Mouse (Mus musculus) megakaryocyte-erythroid progenitor cell, adult 5 weeks (primary cell): ENCODE results near the gene Rhot2. TPM values are rescaled to one million over a fixed set of nuclear protein-coding genes. Genes with fewer than 3 reads are reported as not detected.

ENCODE experiments used
- polyA plus RNA-seq: library from polyadenylated mRNA; stranded (reverse); fragments of >175 nt; gene quantifications from 2 replicates; pipeline ENCODE4 v1.2.3, GENCODE M21; 2012

Gene Rhot2
- 116 and 144 TPM in 2 replicates for polyA plus RNA-seq

DNA sequence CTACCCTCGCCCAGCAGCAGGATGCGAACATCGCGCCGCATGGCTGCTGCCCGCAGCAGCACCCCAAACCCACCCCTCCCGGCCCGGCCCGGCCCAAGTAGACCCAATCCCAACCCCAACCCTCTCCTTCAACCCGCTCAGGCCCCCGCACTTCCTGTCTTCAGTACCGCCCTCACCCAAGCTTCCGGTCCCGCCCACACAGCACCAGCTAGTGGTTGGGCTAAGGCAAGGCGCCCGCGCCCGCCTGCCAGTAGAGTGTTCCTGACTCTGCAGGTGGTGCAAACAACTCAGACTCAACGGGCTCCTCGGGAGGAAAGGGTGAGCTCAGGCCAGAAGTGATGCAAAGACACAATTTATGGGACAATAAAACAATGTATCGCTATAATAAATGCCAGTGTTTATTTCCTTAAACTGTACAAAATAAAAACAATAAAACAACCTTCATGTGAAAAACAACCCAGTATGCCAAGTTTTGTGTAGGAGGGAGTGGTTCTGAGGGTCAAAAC is at the start of gene Rhot2:
Gene Rhot2 (minus strand): TSS at position 456 of the 506 bp plus-strand sequence.

DNA sequence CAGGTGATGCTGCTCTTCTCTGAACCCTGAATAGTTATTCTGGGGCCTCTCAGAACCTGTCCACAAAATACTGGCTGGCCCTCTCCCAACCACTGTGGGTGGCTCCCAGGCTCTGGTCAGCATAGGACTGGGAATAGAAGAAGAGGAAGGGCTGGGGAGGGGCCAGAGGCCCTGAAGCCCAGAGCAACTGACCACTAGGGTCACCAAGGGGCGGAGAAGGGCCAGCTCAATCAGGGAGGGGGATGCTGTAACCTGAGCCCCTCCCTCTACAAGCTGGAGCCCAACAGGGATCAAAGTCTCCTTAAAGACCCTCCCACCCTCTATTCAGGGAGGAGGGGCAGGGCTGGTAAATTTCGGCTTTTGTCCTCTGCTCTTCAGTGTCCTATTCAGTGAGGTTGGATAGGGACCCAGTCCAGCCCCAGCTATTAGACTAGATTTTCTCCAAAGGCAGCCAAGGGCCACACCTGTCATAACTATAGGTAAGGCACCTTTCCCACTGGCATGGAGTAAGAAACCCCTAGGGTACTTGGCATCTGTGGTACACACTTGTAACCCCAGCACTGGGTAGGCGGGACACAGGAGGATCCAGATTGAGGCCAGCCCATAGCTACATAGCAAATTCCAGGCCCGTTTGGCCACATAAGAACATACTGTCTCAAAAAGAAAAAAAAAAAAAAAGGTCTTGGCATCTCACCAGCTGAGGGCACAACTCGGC is 35.7 kb upstream of the Rhot2 start, which contains the start of gene Wfikkn1:
Gene Wfikkn1 (minus strand): TSS at position 663 of the 715 bp plus-strand sequence.

GRCm38 (mm10) chr17:25874721-25875170 is 30.1 kb upstream of the Rhot2 start, which contains the start of gene Mettl26:
TSS of gene Mettl26 (plus strand) at chr17:25875074.

GRCm38 (mm10) chr17:25868601-25869191 is 24.0 kb upstream of the Rhot2 start, which contains the start of gene Mcrip2:
TSS of gene Mcrip2 (minus strand) at chr17:25868764.

DNA sequence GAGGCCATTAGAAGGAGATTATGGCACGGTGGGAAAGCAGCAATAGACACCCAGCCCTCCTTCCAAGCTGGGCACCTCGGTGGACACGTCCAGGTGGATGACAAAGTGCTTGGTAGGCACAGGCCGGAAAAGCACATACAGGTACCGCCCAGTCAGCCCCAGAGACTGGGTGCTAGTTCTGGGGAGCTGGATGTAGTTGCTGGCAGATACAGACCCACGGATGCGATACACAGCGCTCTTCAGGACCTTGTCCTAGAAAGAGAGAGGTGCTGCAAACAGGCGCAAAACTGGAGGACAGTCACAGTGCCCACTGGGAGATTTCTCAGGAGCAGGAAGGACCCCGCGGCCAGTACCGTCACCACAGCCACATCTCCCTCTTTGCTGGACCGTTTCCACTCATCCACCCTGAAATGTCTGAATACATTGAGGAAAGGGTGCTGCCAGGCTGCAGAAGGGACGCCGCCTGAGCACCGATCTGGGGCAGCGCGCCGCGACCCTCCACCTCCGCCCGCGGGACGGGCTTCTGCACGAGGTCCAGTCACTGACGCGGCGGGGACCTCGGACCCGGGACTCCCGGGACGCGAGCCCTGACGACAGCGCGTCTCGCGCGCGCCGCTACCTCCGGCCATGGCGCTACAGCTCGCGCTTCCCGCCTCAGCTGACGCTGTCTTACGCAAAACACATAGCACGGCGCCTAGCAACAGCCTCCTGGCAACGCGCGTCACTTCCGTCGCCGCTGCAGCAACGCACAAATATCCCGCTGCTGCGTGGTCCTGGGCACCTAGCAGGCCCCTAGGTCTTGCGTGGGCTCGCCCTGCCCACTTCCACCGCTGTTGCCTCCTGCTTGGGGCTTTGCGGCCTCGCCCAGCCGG is 16.4 kb upstream of the Rhot2 start, which contains the start of gene Wdr90:
Gene Wdr90 (minus strand): TSS at position 670 of the 872 bp plus-strand sequence.

DNA sequence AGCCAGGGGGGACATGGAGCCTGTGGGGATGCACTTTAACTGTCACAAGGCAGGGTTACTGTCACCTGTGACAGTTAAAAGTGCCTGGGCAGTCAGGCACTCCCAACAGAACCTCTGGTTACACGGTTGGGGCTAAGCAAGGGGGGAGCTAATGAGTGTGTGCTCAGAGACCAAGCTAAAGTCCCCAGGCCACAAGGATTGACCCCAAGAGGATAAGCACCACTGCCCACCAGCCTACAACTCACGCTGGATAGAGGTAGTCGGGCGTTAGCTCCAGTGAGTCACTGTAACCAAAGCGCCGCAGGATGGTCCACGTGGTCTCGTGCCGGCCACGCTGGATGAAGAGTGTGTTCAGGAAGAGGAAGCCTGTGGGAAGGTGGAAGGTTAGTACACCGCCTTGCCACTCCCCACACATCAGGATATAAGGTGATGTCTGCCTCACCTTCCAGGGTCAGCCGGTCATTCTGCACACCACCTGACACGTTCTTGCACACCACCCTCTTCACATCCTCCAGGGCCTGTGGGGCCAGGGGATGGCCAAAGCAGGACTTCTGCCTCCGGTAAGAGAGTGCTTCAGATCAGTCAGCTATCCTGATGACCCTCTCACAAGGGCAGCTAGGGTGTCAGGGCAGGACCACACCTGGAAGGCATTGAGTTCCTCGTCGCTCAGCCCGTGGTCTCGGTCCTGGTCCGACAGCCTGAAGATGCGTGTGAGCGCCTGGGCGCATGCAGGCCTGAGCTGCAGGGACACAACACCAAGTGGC is 3.4 kb downstream of the Rhot2 start, which contains the start of gene Gm20683:
Gene Gm20683 (minus strand): TSS at position 647 of the 764 bp plus-strand sequence.

GRCm38 (mm10) chr17:25837076-25837410 is 7.6 kb downstream of the Rhot2 start, which contains the start of gene Rhbdl1:
TSS of gene Rhbdl1 (minus strand) at chr17:25837295.

GRCm38 (mm10) chr17:25833291-25833663 is 11.4 kb downstream of the Rhot2 start, which contains the start of gene Stub1:
TSS of gene Stub1 (minus strand) at chr17:25833404.

GRCm38 (mm10) chr17:25828712-25829557 is 15.7 kb downstream of the Rhot2 start, which contains the start of gene Jmjd8:
TSS of gene Jmjd8 (plus strand) at chr17:25828867.

GRCm38 (mm10) chr17:25823452-25823851 is 21.2 kb downstream of the Rhot2 start, which contains the start of gene Wdr24:
TSS of gene Wdr24 (plus strand) at chr17:25823627.

GRCm38 (mm10) chr17:25808789-25809605 is 35.7 kb downstream of the Rhot2 start, which contains the start of gene Fbxl16:
TSS of gene Fbxl16 (plus strand) at chr17:25809085.

GRCm38 (mm10) chr17:25796951-25797369 is 47.7 kb downstream of the Rhot2 start, which contains the start of gene Metrn:
TSS of gene Metrn (minus strand) at chr17:25797136.

GRCm38 (mm10) chr17:25795609-25796092 is 49.0 kb downstream of the Rhot2 start, which contains the start of gene AC134908.4:
TSS of gene AC134908.4 (minus strand) at chr17:25795659.

GRCm38 (mm10) chr17:25792615-25793014 is 52.0 kb downstream of the Rhot2 start, which contains the start of gene Fam173a:
TSS of gene Fam173a (minus strand) at chr17:25792901.

Other genes with a start within 250 kb of the Rhot2 start
- gene Gng13, start 127.7 kb downstream of the Rhot2 start, polyA plus RNA-seq = not detected in 2 replicates
- 62.0 and 75.4 TPM in 2 replicates for gene Chtf18, start 117.4 kb downstream of the Rhot2 start, polyA plus RNA-seq
- gene Rpusd1, start 117.2 kb downstream of the Rhot2 start, polyA plus RNA-seq = 29.2 and 34.8 TPM in 2 replicates
- 0.04 TPM in 1 of 2 replicates, not detected in the other for gene Mslnl, start 108.8 kb downstream of the Rhot2 start, polyA plus RNA-seq
- gene Msln, start 90.5 kb downstream of the Rhot2 start, polyA plus RNA-seq = not detected in 2 replicates
- 19.6 and 19.7 TPM in 2 replicates for gene Narfl, start 71.1 kb downstream of the Rhot2 start, polyA plus RNA-seq
- gene Haghl, start 59.2 kb downstream of the Rhot2 start, polyA plus RNA-seq = 28.8 and 33.6 TPM in 2 replicates
- 0.11 TPM in 1 of 2 replicates, not detected in the other for gene Ccdc78, start 58.3 kb downstream of the Rhot2 start, polyA plus RNA-seq
- 40.2 and 41.6 TPM in 2 replicates for gene Fam173a, start 52.0 kb downstream of the Rhot2 start, polyA plus RNA-seq
- gene AC134908.4, start 49.2 kb downstream of the Rhot2 start, polyA plus RNA-seq = not detected in 2 replicates
- gene Metrn, start 47.7 kb downstream of the Rhot2 start, polyA plus RNA-seq = 132 and 135 TPM in 2 replicates
- gene Fbxl16, start 35.8 kb downstream of the Rhot2 start, polyA plus RNA-seq = 0.12 and 0.13 TPM in 2 replicates
- 8.2 and 8.6 TPM in 2 replicates for gene Wdr24, start 21.2 kb downstream of the Rhot2 start, polyA plus RNA-seq
- 9.7 and 11.1 TPM in 2 replicates for gene Jmjd8, start 16.0 kb downstream of the Rhot2 start, polyA plus RNA-seq
- 153 and 162 TPM in 2 replicates for gene Stub1, start 11.4 kb downstream of the Rhot2 start, polyA plus RNA-seq
- gene Rhbdl1, start 7.6 kb downstream of the Rhot2 start, polyA plus RNA-seq = 2.0 and 2.5 TPM in 2 replicates
- gene Gm20683, start 3.1 kb downstream of the Rhot2 start, polyA plus RNA-seq = 9.8 and 11.1 TPM in 2 replicates
- 25.5 and 31.2 TPM in 2 replicates for gene Wdr90, start 16.6 kb upstream of the Rhot2 start, polyA plus RNA-seq
- 137 and 165 TPM in 2 replicates for gene Mcrip2, start 23.9 kb upstream of the Rhot2 start, polyA plus RNA-seq
- gene Mettl26, start 30.2 kb upstream of the Rhot2 start, polyA plus RNA-seq = 49.6 and 51.3 TPM in 2 replicates
- gene Wfikkn1, start 36.0 kb upstream of the Rhot2 start, polyA plus RNA-seq = 3.7 and 7.4 TPM in 2 replicates
- gene Rab40c, start 74.9 kb upstream of the Rhot2 start, polyA plus RNA-seq = 11.1 and 12.9 TPM in 2 replicates
- 135 and 143 TPM in 2 replicates for gene Pigq, start 100.1 kb upstream of the Rhot2 start, polyA plus RNA-seq
- gene Nhlrc4, start 100.1 kb upstream of the Rhot2 start, polyA plus RNA-seq = 0.50 TPM in 1 of 2 replicates, not detected in the other
- 0.02 and 0.04 TPM in 2 replicates for gene A930017K11Rik, start 107.7 kb upstream of the Rhot2 start, polyA plus RNA-seq
- gene Capn15, start 140.9 kb upstream of the Rhot2 start, polyA plus RNA-seq = 46.0 and 55.2 TPM in 2 replicates
- 5.8 and 10.9 TPM in 2 replicates for gene Rab11fip3, start 224.7 kb upstream of the Rhot2 start, polyA plus RNA-seq
- 0.79 and 1.8 TPM in 2 replicates for gene Decr2, start 245.5 kb upstream of the Rhot2 start, polyA plus RNA-seq